Mouse (Mus musculus) neural tube, embryonic 11.5 days (tissue): ENCODE data around the gene Cd48. TPM values are rescaled to one million over a fixed set of nuclear protein-coding genes. Genes with fewer than 3 reads are reported as not detected.
A peak's percentile ranks its signal among the peaks of the same experiment; 100 is the strongest.
"Not testable (repeated sequence)": the region's sequence is repeated elsewhere in the genome, so short reads cannot be mapped to it uniquely, and the experiment has no call there.

Experiments
- ATAC-seq: fragments of 200-750 bp; cut with Nextera tagmentation; 2 replicates; pipeline ENCODE4 v1.8.0; 2017; ENCODE audit warnings: moderate number of reproducible peaks, mild to moderate bottlenecking, moderate TSS enrichment, moderate library complexity; ENCODE audit not compliant: insufficient read depth, low FRiP score, low TSS enrichment
- DNase-seq: peaks from one replicate; pipeline ENCODE4 v3.0.0-alpha.2; 2015; ENCODE audit warnings: low spot score
- H3K27ac ChIP-seq: fragments of 300-500 bp; sonication (generic); 2 replicates; pipeline ENCODE4 v1.5.1; 2014; ENCODE audit warnings: low read depth, mild to moderate bottlenecking, low read length
- H3K27me3 ChIP-seq: fragments of 300-500 bp; sonication (generic); 2 replicates; pipeline ENCODE4 v1.6.1; 2014; ENCODE audit warnings: mild to moderate bottlenecking, low read length, mixed read lengths; ENCODE audit not compliant: control insufficient read depth, insufficient read depth
- H3K36me3 ChIP-seq: fragments of 300-500 bp; sonication (generic); 2 replicates; pipeline ENCODE4 v1.6.1; 2014; ENCODE audit warnings: mild to moderate bottlenecking, low read length, moderate library complexity, mixed read lengths; ENCODE audit not compliant: control insufficient read depth, insufficient read depth
- H3K4me1 ChIP-seq: fragments of 300-500 bp; sonication (generic); 2 replicates; pipeline ENCODE4 v1.6.1; 2014; ENCODE audit warnings: low read length, mixed read lengths; ENCODE audit not compliant: control insufficient read depth, insufficient read depth
- H3K4me2 ChIP-seq: fragments of 300-500 bp; sonication (generic); 2 replicates; pipeline ENCODE4 v1.6.1; 2014; ENCODE audit warnings: low read depth, mild to moderate bottlenecking, moderate library complexity
- H3K4me3 ChIP-seq: fragments of 300-500 bp; sonication (generic); 2 replicates; pipeline ENCODE4 v1.5.1; 2014; ENCODE audit warnings: low read depth, low read length
- H3K9ac ChIP-seq: fragments of 300-500 bp; sonication (generic); 2 replicates; pipeline ENCODE4 v1.6.1; 2014; ENCODE audit warnings: mild to moderate bottlenecking, low read length
- H3K9me3 ChIP-seq: fragments of 300-500 bp; sonication (generic); 2 replicates; pipeline ENCODE4 v1.6.1; 2016; ENCODE audit warnings: low read length; ENCODE audit not compliant: control insufficient read depth
- WGBS: fragments of 180-500 bp; shearing (Covaris S2); extraction: QIAGEN DNeasy Blood & Tissue Kit; methylation state at CpG from one replicate; pipeline ENCODE4 v1.1.7; 2014; 5-methylcytosine and 5-hydroxymethylcytosine counted together
- polyA plus RNA-seq: library from polyadenylated mRNA; unstranded; fragments of >200 nt; fragmentation: Nextera tagmentation; extraction: Ambion mirVana; gene quantifications from 2 replicates; pipeline ENCODE4 v1.2.1, GENCODE M21; 2014

The Cd48 gene
- polyA plus RNA-seq, 1 experiment from 2014 or later, result 0.72 TPM

GRCm38 (mm10) chr1:171674467-171674866, 7.3 kb upstream of the Cd48 start:
- Histone ChIP-seq H3K4me1 (no peaks in the 10 kb centered on the region), H3K27ac (no peak overlapping the region), H3K27me3 (no peaks in the 10 kb centered on the region), H3K4me2 (no peak overlapping the region), H3K9me3 (no peaks in the 10 kb centered on the region), H3K4me3 (no peak overlapping the region), H3K36me3 (no peaks in the 10 kb centered on the region), H3K9ac (no peak overlapping the region)
- 65% methylated on average over 1 of the region's 1 CpGs for WGBS
- DNase-seq (no peak), ATAC-seq (no peak)

DNA sequence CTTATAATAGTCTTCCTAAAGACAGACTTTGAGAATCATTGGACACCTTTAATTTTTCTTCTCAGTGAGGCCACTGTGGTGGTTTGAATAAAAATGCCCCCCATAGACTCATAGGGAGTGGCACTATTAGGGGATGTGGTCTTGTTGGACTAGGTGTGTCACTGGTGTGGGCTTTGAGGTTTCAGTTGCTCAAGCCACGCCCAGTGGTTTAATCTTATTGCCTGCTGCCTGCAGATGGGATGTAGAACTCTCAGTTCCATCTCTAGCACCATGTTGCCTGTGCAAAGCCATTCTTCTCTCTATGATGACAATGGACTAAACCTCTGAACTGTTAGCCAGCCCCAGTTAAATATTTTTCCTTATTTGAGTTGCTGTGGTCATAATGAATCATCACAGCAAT, 4.1 kb upstream of the Cd48 start:
- no peak overlapping the region for H3K4me3 ChIP-seq
- WGBS, result 82% methylated on average over 1 of the region's 1 CpGs
- DNase-seq (no peak), ATAC-seq (no peak)
- H3K9ac ChIP-seq, result no peak overlapping the region
- H3K9me3 ChIP-seq, result no peaks in the 10 kb centered on the region
- H3K4me2 ChIP-seq, result no peak overlapping the region
- no peaks in the 10 kb centered on the region for H3K27me3 ChIP-seq
- H3K4me1 ChIP-seq, result no peaks in the 10 kb centered on the region
- no peaks in the 10 kb centered on the region for H3K36me3 ChIP-seq
- no peak overlapping the region for H3K27ac ChIP-seq

- Histone ChIP-seq H3K36me3 (no peaks in the 10 kb centered on the region), H3K4me3 (no peak overlapping the region), H3K27ac (no peak overlapping the region), H3K4me2 (no peak overlapping the region), H3K4me1 (no peaks in the 10 kb centered on the region), H3K9me3 (no peaks in the 10 kb centered on the region), H3K27me3 (no peaks in the 10 kb centered on the region), H3K9ac (no peak overlapping the region)
- no peak for ATAC-seq
- WGBS, result 84% methylated on average over 7 of the region's 7 CpGs
- no peak for DNase-seq
These were observed 800 bp upstream of the Cd48 start for GRCm38 (mm10) chr1:171681009-171681408.

DNA sequence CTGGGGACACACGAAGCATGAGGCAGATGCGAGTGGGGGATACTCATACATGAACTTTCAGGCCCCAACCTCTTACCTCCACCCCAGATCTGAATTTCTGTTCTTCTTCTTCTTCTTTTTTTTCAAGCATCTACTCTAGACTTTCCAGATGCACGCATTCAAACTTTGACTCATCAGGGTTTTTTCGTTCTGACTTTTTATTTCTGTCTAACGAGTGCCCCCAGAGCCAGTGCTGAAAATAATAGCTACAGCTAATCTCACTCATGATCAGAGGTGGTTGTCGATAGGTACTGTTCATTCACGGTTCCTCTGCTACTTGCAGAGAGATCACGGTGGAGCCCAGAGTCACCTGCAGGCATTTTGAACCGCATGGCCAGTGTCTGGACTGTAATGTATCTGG, 3.1 kb downstream of the Cd48 start:
- H3K4me2 ChIP-seq, result no peak overlapping the region
- H3K9me3 ChIP-seq, result no peaks in the 10 kb centered on the region
- no peak for DNase-seq
- ATAC-seq, result no peak
- H3K36me3 ChIP-seq, result no peaks in the 10 kb centered on the region
- H3K27ac ChIP-seq, result no peak overlapping the region
- no peaks in the 10 kb centered on the region for H3K27me3 ChIP-seq
- H3K4me1 ChIP-seq, result no peaks in the 10 kb centered on the region
- WGBS, result 93% methylated on average over 9 of the region's 9 CpGs
- no peak overlapping the region for H3K9ac ChIP-seq
- H3K4me3 ChIP-seq, result no peak overlapping the region

DNA sequence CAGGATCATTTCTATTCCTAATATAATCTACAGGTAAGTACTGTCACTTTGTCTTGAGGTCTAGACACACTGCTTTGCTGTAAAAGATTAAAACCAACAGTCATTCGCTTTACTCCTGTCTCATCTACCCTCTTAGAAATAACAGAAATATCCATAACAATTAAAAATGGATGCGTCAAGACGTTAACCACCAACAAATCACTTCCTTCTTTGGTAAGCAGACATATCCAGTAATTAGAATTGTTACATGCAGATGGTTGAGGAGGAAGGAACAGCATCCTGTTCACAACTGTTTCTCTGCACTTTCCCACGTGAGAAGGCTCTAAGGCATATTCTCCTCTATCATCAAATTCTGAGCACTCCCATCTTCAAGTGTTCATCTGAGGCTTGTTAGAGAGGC, 5.5 kb downstream of the Cd48 start:
- H3K4me2 ChIP-seq, result no peak overlapping the region
- 90% methylated on average over 4 of the region's 4 CpGs for WGBS
- H3K4me1 ChIP-seq, result no peaks in the 10 kb centered on the region
- no peak overlapping the region for H3K27ac ChIP-seq
- H3K27me3 ChIP-seq, result no peaks in the 10 kb centered on the region
- ATAC-seq, result no peak
- no peak overlapping the region for H3K9ac ChIP-seq
- DNase-seq, result no peak
- H3K4me3 ChIP-seq, result no peak overlapping the region
- H3K9me3 ChIP-seq, result no peaks in the 10 kb centered on the region
- no peaks in the 10 kb centered on the region for H3K36me3 ChIP-seq

- Histone ChIP-seq H3K9me3 (no peaks in the 10 kb centered on the region), H3K9ac (no peak overlapping the region), H3K36me3 (no peaks in the 10 kb centered on the region), H3K27me3 (no peaks in the 10 kb centered on the region), H3K4me3 (no peak overlapping the region), H3K27ac (no peak overlapping the region), H3K4me2 (no peak overlapping the region), H3K4me1 (no peaks in the 10 kb centered on the region)
- DNase-seq, result no peak
- WGBS, result 72% methylated on average over 1 of the region's 1 CpGs
- no peak for ATAC-seq
These were observed 12.1 kb downstream of the Cd48 start for GRCm38 (mm10) chr1:171693918-171694317.

DNA sequence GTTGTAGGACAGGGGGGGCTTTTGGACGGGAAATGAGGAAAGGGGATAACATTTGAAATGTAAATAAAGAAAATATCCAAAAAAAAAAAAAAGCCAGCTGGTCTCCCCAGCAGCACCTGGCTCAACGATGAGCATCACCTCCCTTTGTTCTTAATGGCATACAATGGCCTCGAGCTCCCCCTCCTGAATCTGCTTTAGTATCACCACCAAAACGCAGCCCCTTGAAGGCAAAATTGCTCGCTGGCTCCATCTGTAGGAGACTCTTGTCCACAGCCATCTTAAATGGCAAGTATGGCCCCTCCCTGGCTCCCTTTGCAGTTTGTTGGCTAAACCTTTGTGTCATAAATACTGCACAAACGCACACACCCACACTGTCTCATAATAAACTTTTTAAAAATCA, 17.2 kb downstream of the Cd48 start:
- Histone ChIP-seq H3K4me1 (no peaks in the 10 kb centered on the region), H3K4me3 (no peak overlapping the region), H3K9me3 (no peaks in the 10 kb centered on the region), H3K27ac (no peak overlapping the region), H3K4me2 (no peak overlapping the region), H3K36me3 (no peaks in the 10 kb centered on the region), H3K9ac (no peak overlapping the region), H3K27me3 (no peaks in the 10 kb centered on the region)
- DNase-seq, result peak; percentile 55
- ATAC-seq, result no peak
- WGBS, result 23% methylated on average over 6 of the region's 6 CpGs

DNA sequence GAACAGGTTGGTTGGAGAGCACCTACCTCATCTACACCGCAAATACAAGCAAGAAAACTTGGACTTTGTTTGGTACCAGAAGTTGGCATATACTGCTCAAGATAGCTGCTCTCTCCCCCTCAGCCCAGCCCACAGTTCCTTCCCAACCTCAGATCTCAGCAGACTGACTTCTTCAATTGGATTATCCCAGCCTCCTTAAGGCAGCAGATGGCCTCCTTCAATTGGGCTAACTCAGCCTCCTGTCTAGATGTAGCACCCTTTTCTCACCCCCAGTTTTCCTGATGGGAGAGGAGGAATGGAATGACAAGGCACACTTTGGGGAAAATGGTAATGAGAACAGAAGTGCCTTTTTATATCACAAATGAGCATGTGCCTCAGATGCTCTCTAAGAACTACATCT, 31.9 kb downstream of the Cd48 start:
- not testable (repeated sequence) for H3K4me1 ChIP-seq, H3K4me2 ChIP-seq, H3K9me3 ChIP-seq, DNase-seq, H3K9ac ChIP-seq, ATAC-seq, H3K4me3 ChIP-seq, H3K27ac ChIP-seq, H3K36me3 ChIP-seq, H3K27me3 ChIP-seq
- 89% methylated on average over 1 of the region's 1 CpGs for WGBS

DNA sequence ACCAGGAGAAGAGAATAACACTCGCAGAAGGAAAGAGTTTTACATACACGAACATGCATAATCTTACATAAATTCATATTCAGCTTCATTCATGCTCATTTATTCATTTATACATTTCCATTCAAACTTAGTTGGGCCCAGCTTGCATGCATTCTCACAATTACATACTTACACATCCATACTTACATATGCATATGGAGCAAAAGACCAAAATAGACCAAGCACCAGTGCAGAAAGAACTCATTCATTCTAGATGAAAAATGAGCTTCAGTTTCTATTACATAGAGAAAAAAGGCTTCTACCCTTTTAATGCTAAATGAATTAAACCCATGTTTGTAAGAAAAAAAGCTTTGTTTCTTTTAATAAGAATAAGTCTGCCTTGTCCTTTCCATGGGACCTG, 33.6 kb downstream of the Cd48 start:
- no peaks in the 10 kb centered on the region for H3K36me3 ChIP-seq
- no peak overlapping the region for H3K9ac ChIP-seq
- no peak overlapping the region for H3K27ac ChIP-seq
- 35% methylated on average over 2 of the region's 2 CpGs for WGBS
- no peak for ATAC-seq
- H3K4me2 ChIP-seq, result no peak overlapping the region
- no peaks in the 10 kb centered on the region for H3K4me1 ChIP-seq
- DNase-seq, result no peak
- no peaks in the 10 kb centered on the region for H3K27me3 ChIP-seq
- H3K4me3 ChIP-seq, result no peak overlapping the region
- no peaks in the 10 kb centered on the region for H3K9me3 ChIP-seq
